Mouse (Mus musculus) thymus, postnatal 25 days (tissue): Measurements from ENCODE around the gene Hist1h2bg.

Experiments
- DNase-seq: peaks from one replicate; pipeline ENCODE4 v3.0.0; 2022

The Hist1h2bg gene

GRCm38 (mm10) chr13:23571022-23571503 lies at the start of gene Hist1h2bg, which contains the start of gene Hist1h2ae:
Gene Hist1h2bg (plus strand): TSS chr13:23571396.
Gene Hist1h2ae (minus strand): TSS chr13:23571220.
- DNase-seq, result peak; percentile 84

- DNase-seq, result peak; percentile 93
These were observed 49.5 kb upstream of the Hist1h2bg start for GRCm38 (mm10) chr13:23521703-23522102.

- DNase-seq, result no peak
These were observed 47.2 kb upstream of the Hist1h2bg start for GRCm38 (mm10) chr13:23523976-23524375.

- DNase-seq, result peak; percentile 78
These were observed 46.5 kb upstream of the Hist1h2bg start for GRCm38 (mm10) chr13:23524654-23525053.

- DNase-seq, result no peak
These were observed 45.3 kb upstream of the Hist1h2bg start for GRCm38 (mm10) chr13:23525901-23526300.

- peak; percentile 91 for DNase-seq
These were observed 44.9 kb upstream of the Hist1h2bg start for GRCm38 (mm10) chr13:23526312-23526711.

GRCm38 (mm10) chr13:23529005-23529404 lies 42.2 kb upstream of the Hist1h2bg start:
- no peak for DNase-seq

GRCm38 (mm10) chr13:23529480-23530165 lies 41.6 kb upstream of the Hist1h2bg start:
- no peak for DNase-seq

- peak; percentile 75 for DNase-seq
These were observed 40.9 kb upstream of the Hist1h2bg start for GRCm38 (mm10) chr13:23530181-23530900.

GRCm38 (mm10) chr13:23530901-23531875 lies 40.0 kb upstream of the Hist1h2bg start, which contains the start of gene Hist1h4h:
Gene Hist1h4h (plus strand): TSS chr13:23531050.
- peak; percentile 98 for DNase-seq

- no peak for DNase-seq
These were observed 38.7 kb upstream of the Hist1h2bg start for GRCm38 (mm10) chr13:23532262-23533075.

- DNase-seq, result peak; percentile 76
These were observed 37.4 kb upstream of the Hist1h2bg start, which contains the start of gene Hist1h2af for GRCm38 (mm10) chr13:23533560-23534367. Gene Hist1h2af (plus strand): TSS chr13:23533906.

GRCm38 (mm10) chr13:23534368-23535131 lies 36.6 kb upstream of the Hist1h2bg start:
- DNase-seq, result peak; percentile 39

GRCm38 (mm10) chr13:23535137-23536075 lies 35.8 kb upstream of the Hist1h2bg start, which contains the start of gene Hist1h3g:
Gene Hist1h3g (plus strand): TSS chr13:23535422.
- peak; percentile 89 for DNase-seq

- DNase-seq, result no peak
These were observed 34.9 kb upstream of the Hist1h2bg start for GRCm38 (mm10) chr13:23536076-23536822.

GRCm38 (mm10) chr13:23537006-23537710 lies 34.0 kb upstream of the Hist1h2bg start:
- DNase-seq, result no peak

- no peak for DNase-seq
These were observed 32.9 kb upstream of the Hist1h2bg start for GRCm38 (mm10) chr13:23538249-23538648.
